Mouse (Mus musculus) kidney, embryonic 16.5 days (tissue): ENCODE measurements at regions not wholly inside any gene's neighbourhood (a gene's known extent, or its start where the extent isn't known, plus 50 kb on each side); places are given as distances from the start of the nearest gene placed in this dataset.

Experiments used
- ATAC-seq: fragments of 200-750 bp; cut with Nextera tagmentation; 2 replicates; pipeline ENCODE4 v1.8.0; 2017; ENCODE audit warnings: moderate TSS enrichment; ENCODE audit not compliant: low FRiP score, low TSS enrichment
- H3K27ac ChIP-seq: fragments of 300-500 bp; sonication (generic); 2 replicates; pipeline ENCODE4 v1.5.1; 2014; ENCODE audit warnings: low read length
- H3K27me3 ChIP-seq: fragments of 300-500 bp; sonication (generic); 2 replicates; pipeline ENCODE4 v1.6.1; 2014; ENCODE audit warnings: low read length, control low read depth, mixed read lengths; ENCODE audit not compliant: insufficient read depth
- H3K36me3 ChIP-seq: fragments of 300-500 bp; sonication (generic); 2 replicates; pipeline ENCODE4 v1.6.1; 2014; ENCODE audit warnings: low read length, control low read depth, mixed read lengths; ENCODE audit not compliant: insufficient read depth
- H3K4me1 ChIP-seq: fragments of 300-500 bp; sonication (generic); 2 replicates; pipeline ENCODE4 v1.6.1; 2014; ENCODE audit warnings: low read length, control low read depth, mixed read lengths; ENCODE audit not compliant: insufficient read depth
- H3K4me2 ChIP-seq: fragments of 300-500 bp; sonication (generic); replicated peaks from 2 replicates; pipeline ENCODE4 v1.6.1; 2014; ENCODE audit warnings: low read depth, low read length
- H3K4me3 ChIP-seq: fragments of 300-500 bp; sonication (generic); 2 replicates; pipeline ENCODE4 v1.5.1; 2014; ENCODE audit warnings: mild to moderate bottlenecking, low read length
- H3K9ac ChIP-seq: fragments of 300-500 bp; sonication (generic); replicated peaks from 2 replicates; pipeline ENCODE4 v1.6.1; 2014; ENCODE audit warnings: low read length
- H3K9me3 ChIP-seq: fragments of 300-500 bp; sonication (generic); 2 replicates; pipeline ENCODE4 v1.6.1; 2016; ENCODE audit warnings: low read length, control low read depth
- WGBS: fragments of 180-500 bp; shearing (Covaris S2); extraction: QIAGEN DNeasy Blood & Tissue Kit; methylation state at CpG from one replicate; pipeline ENCODE4 v1.1.7; 2014; 5-methylcytosine and 5-hydroxymethylcytosine counted together

DNA sequence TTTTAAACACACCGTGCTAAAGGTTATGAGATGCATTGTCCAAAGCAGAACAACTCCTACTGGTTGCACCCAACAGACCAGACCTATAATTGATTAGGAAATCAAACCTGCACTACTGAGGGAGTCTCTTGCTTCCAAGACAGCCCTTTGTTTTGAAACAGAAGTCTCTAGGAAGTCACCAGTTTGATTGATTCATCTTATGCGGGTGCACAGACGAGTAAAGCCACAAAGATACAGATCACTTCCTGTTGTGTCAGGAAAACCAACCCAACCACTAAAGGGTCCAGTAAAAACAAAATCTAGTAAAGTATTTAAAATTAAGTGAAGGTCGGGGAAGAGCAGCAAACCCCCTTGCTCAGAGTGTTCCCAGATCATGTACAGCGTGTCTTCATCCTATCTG is 58.3 kb upstream of the N6amt1 start:
- Histone ChIP-seq H3K4me3 (no peak overlapping the region), H3K4me2 (no peak overlapping the region), H3K27ac (no peak overlapping the region), H3K9ac (no peak overlapping the region), H3K36me3 (no peaks in the 10 kb centered on the region), H3K27me3 (no peaks in the 10 kb centered on the region), H3K9me3 (no peaks in the 10 kb centered on the region), H3K4me1 (no peaks in the 10 kb centered on the region)
- WGBS: 62% methylated on average over 5 of the region's 5 CpGs
- ATAC-seq: no peak

DNA sequence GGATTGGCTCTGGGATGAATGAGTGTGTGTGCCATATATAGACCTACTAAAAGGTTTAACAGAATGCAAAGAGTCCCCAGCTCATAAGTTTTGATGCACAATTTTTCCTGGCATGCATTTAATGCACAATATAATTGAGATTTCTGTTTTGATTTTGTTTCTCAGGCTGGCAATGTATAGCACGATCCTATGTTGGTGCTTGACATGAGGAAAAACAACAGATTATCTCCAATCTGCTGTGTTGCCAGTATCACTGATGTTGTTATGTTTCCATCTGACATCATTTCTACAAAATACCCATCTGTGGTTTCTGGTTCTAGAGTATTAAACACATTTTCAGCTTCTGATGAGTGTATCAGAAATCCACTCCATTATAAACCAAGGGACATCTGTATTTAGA is 61.2 kb upstream of the N6amt1 start:
- no peak overlapping the region for H3K27ac ChIP-seq
- H3K27me3 ChIP-seq: no peaks in the 10 kb centered on the region
- no peak for ATAC-seq
- no peaks in the 10 kb centered on the region for H3K36me3 ChIP-seq
- no peak overlapping the region for H3K4me2 ChIP-seq
- H3K9ac ChIP-seq: no peak overlapping the region
- no peaks in the 10 kb centered on the region for H3K4me1 ChIP-seq
- H3K4me3 ChIP-seq: no peak overlapping the region
- no peaks in the 10 kb centered on the region for H3K9me3 ChIP-seq
- 86% methylated on average over 1 of the region's 1 CpGs for WGBS

GRCm38 (mm10) chr16:87291716-87292115 is 62.3 kb upstream of the N6amt1 start:
- no peak overlapping the region for H3K4me3 ChIP-seq
- no peaks in the 10 kb centered on the region for H3K4me1 ChIP-seq
- WGBS: 29% methylated on average over 2 of the region's 2 CpGs
- H3K9me3 ChIP-seq: no peaks in the 10 kb centered on the region
- H3K27me3 ChIP-seq: no peaks in the 10 kb centered on the region
- no peaks in the 10 kb centered on the region for H3K36me3 ChIP-seq
- H3K4me2 ChIP-seq: no peak overlapping the region
- ATAC-seq: no peak
- no peak overlapping the region for H3K9ac ChIP-seq
- H3K27ac ChIP-seq: no peak overlapping the region

- Histone ChIP-seq H3K4me1 (no peaks in the 10 kb centered on the region), H3K27me3 (no peaks in the 10 kb centered on the region), H3K4me2 (no peak overlapping the region), H3K9me3 (peaks cover 3% of the 10 kb centered on the region; the same call in 1 of the 2 replicates), H3K36me3 (no peaks in the 10 kb centered on the region), H3K9ac (no peak overlapping the region), H3K4me3 (no peak overlapping the region), H3K27ac (no peak overlapping the region)
- ATAC-seq: no peak
- 67% methylated on average over 2 of the region's 2 CpGs for WGBS
Observed at GRCm38 (mm10) chr16:87285639-87286038, 68.3 kb upstream of the N6amt1 start.

- H3K4me3 ChIP-seq: no peak overlapping the region
- no peak for ATAC-seq
- peaks cover 3% of the 10 kb centered on the region; the same call in 1 of the 2 replicates for H3K9me3 ChIP-seq
- no peaks in the 10 kb centered on the region for H3K27me3 ChIP-seq
- H3K4me2 ChIP-seq: no peak overlapping the region
- WGBS: 59% methylated on average over 7 of the region's 7 CpGs
- H3K27ac ChIP-seq: no peak overlapping the region
- H3K36me3 ChIP-seq: no peaks in the 10 kb centered on the region
- H3K4me1 ChIP-seq: no peaks in the 10 kb centered on the region
- H3K9ac ChIP-seq: no peak overlapping the region
Observed at GRCm38 (mm10) chr16:87284835-87285510, 69.0 kb upstream of the N6amt1 start.

DNA sequence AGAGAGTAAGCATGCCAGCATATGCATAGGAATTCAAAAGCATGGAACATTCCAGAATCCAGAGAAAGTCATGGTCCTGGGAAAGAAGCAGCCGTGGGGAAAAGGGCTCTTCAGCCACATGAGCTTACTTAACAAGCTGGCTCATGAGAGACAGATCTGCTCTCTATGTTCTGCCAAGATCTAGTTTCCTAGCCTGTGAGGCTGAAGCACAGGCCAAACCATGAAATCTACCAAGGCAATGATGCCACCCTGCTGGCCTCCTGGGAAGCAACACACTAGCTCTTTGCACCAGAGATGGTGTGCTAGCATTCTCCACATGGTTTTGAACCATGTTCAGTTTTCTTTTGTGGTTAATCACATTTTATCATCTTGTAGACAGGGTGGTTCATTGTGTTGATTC is 75.5 kb upstream of the N6amt1 start:
- Histone ChIP-seq H3K9ac (no peak overlapping the region), H3K9me3 (peaks cover 3% of the 10 kb centered on the region; the same call in 1 of the 2 replicates), H3K4me2 (no peak overlapping the region), H3K4me3 (no peak overlapping the region), H3K27me3 (no peaks in the 10 kb centered on the region), H3K36me3 (no peaks in the 10 kb centered on the region), H3K4me1 (no peaks in the 10 kb centered on the region), H3K27ac (no peak overlapping the region)
- no peak for ATAC-seq
- 75% methylated on average over 1 of the region's 1 CpGs for WGBS

- Histone ChIP-seq H3K27ac (no peak overlapping the region), H3K4me3 (no peak overlapping the region), H3K9me3 (no peaks in the 10 kb centered on the region), H3K27me3 (no peaks in the 10 kb centered on the region), H3K36me3 (no peaks in the 10 kb centered on the region), H3K9ac (no peak overlapping the region), H3K4me2 (no peak overlapping the region), H3K4me1 (no peaks in the 10 kb centered on the region)
- 90% methylated on average over 5 of the region's 5 CpGs for WGBS
- ATAC-seq: no peak
Observed at GRCm38 (mm10) chr16:87272363-87272762, 81.6 kb upstream of the N6amt1 start.

DNA sequence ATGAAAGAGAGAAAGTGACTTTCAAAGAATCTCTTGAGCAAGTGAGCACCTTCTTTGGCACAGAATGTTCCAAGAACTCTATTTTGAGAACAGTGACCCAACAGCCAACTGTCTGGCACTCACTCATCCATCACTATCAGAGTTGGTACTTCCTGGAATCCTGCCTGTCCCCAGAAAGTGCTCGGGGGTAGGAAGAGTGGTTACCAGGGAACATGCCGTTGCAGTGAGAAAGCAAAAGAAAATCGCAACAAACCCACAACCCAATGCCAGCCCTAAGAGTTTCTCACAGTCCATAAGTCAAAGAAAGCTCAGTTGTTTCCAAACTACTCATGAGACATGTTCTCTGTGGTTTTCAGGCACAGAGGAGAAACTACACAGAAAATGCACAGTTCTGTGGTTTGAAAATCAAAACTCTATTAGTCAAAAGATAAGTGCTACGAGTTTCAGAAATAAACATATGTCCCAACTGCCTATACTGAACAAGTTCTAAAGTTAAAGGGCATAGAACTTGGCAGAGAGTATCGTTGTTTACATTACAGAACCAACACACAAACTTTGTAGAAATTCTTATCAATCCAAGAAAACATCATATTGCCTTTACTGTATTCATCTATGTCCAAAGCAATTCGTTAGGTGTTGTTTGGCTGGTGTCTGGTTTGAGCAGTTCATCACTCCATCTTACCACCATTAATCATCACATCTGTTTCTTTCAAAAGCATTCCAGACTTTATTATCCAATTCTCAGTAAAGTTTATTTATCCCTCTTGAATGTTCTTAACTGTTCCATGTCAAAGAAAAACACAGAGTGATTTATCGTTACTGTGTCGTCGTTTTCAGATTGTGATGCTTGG is 85.8 kb upstream of the N6amt1 start:
- 72% methylated on average over 9 of the region's 9 CpGs for WGBS
- Histone ChIP-seq H3K4me1 (peaks cover 6% of the 10 kb centered on the region), H3K27me3 (no peaks in the 10 kb centered on the region), H3K4me2 (no peak overlapping the region), H3K9ac (no peak overlapping the region), H3K36me3 (no peaks in the 10 kb centered on the region), H3K27ac (no peak overlapping the region), H3K9me3 (no peaks in the 10 kb centered on the region), H3K4me3 (no peak overlapping the region)
- no peak for ATAC-seq

- no peak overlapping the region for H3K4me2 ChIP-seq
- no peaks in the 10 kb centered on the region for H3K27me3 ChIP-seq
- H3K4me3 ChIP-seq: no peak overlapping the region
- no peak overlapping the region for H3K27ac ChIP-seq
- ATAC-seq: no peak
- peaks cover 6% of the 10 kb centered on the region for H3K4me1 ChIP-seq
- 94% methylated on average over 4 of the region's 4 CpGs for WGBS
- H3K9ac ChIP-seq: no peak overlapping the region
- H3K9me3 ChIP-seq: no peaks in the 10 kb centered on the region
- H3K36me3 ChIP-seq: no peaks in the 10 kb centered on the region
Observed at GRCm38 (mm10) chr16:87267517-87267916, 86.5 kb upstream of the N6amt1 start.

- no peak for ATAC-seq
- H3K27ac ChIP-seq: no peak overlapping the region
Observed at GRCm38 (mm10) chr16:87263571-87263970, 90.4 kb upstream of the N6amt1 start.

More at GRCm38 (mm10) chr16:87263571-87263970, 90.4 kb upstream of the N6amt1 start:
- no peak overlapping the region for H3K4me3 ChIP-seq
- no peak overlapping the region for H3K4me2 ChIP-seq
- H3K27me3 ChIP-seq: no peaks in the 10 kb centered on the region
- no peaks in the 10 kb centered on the region for H3K36me3 ChIP-seq
- H3K9ac ChIP-seq: no peak overlapping the region
- WGBS: 31% methylated on average over 4 of the region's 4 CpGs
- H3K4me1 ChIP-seq: peaks cover 6% of the 10 kb centered on the region
- H3K9me3 ChIP-seq: no peaks in the 10 kb centered on the region
